Mouse (Mus musculus): Measurements from ENCODE around the gene H2-M10.5. TPM values are rescaled to one million over a fixed set of nuclear protein-coding genes. Genes with fewer than 3 reads are reported as not detected.
A peak's percentile ranks its signal among the peaks of the same experiment; 100 is the strongest.
"Not testable (repeated sequence)": the region's sequence is repeated elsewhere in the genome, so short reads cannot be mapped to it uniquely, and the experiment has no call there.

Gene H2-M10.5
- total RNA-seq (2015) (not detected in 2 replicates), total RNA-seq (2017) (not detected in 2 replicates)

DNA sequence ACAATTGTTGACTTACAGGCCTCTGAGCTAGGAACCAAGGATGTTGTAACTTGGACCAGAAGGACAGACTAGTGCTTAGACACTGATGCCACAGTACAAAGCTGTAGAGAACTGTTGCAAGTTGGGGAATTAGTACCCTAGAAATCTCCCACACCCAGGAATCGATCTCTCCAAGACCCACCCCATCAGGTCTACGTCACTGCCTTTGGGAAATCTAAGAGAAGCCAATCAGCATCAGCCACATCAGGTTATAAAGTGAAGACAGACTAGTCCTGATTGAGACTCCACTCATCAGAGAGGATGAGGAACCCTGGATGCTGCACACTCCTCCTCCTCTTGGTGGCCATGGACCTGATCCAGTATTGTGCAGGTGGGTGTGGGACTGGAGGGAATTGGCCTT is at the start of gene H2-M10.5:
Gene H2-M10.5 (plus strand): TSS at position 301 of the 400 bp plus-strand sequence.
- not testable (repeated sequence) for ATAC-seq (replicated peaks; ENCODE audit: poor library complexity)

GRCm38 (mm10) chr17:36726046-36726445 is 46.7 kb upstream of the H2-M10.5 start:
- ATAC-seq (replicated peaks; ENCODE audit: poor library complexity): peak; percentile 64

DNA sequence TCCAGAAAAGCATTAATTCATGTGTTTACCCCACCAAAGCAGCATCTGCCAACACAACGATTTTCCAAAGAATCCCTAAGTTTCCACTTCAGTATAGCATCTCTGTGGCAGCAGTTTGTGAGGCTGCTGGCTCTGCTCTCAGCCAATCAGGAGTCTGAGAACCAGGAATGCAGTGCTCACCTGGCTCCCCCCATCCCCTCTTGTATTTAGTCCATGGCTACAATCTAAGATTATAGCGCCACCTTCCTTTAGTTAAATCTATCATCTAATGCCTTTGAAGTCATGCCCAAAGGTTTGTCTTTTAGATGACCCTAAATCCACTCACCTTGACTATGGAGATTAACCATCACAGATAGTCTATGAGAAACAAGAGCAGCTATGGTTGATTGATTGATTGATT is 8.9 kb upstream of the H2-M10.5 start:
- no peak for ATAC-seq (replicated peaks; ENCODE audit: poor library complexity)

DNA sequence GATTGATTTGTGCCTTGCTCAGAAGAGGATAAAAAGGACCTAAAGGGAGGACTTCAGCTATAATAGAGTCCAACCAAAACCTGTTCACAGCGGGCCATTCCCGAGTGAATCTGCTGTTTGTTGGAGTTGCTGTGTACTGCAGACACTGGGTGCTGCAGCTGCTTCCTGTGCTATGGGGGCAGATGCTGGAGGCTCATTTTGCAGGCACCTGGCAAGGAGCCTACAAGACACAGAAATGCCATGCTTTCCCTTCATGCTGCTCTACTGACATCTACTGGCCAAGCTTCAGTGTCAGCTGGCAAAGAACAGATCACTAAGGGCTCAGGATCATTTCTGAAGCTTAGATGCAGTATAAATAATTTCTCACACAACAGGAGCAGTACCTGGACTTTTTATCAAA is 8.5 kb upstream of the H2-M10.5 start:
- peak; percentile 71 for ATAC-seq (replicated peaks; ENCODE audit: poor library complexity)

- not testable (repeated sequence) for ATAC-seq (replicated peaks; ENCODE audit: poor library complexity)
These were observed 7.3 kb upstream of the H2-M10.5 start for GRCm38 (mm10) chr17:36765403-36765802.

DNA sequence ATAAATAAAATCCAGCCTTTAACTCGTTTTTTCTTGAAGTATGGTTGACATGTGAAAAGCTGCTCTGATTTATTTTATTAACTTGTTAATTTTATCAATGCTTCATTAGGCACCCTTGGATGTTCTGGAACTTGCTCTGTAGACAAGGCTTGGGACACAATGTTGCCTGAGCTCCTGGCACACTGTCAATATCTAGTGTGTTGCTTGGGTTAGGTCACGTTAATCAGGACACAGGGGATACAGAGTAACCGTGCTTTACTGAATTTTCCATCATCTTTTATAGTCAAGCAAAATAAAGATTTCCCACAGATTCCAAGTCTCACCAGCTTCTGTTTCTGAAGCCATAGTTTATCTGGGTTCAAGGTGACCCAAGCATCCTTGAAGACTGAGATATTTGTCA is 8.8 kb downstream of the H2-M10.5 start:
- no peak for ATAC-seq (replicated peaks; ENCODE audit: poor library complexity)

DNA sequence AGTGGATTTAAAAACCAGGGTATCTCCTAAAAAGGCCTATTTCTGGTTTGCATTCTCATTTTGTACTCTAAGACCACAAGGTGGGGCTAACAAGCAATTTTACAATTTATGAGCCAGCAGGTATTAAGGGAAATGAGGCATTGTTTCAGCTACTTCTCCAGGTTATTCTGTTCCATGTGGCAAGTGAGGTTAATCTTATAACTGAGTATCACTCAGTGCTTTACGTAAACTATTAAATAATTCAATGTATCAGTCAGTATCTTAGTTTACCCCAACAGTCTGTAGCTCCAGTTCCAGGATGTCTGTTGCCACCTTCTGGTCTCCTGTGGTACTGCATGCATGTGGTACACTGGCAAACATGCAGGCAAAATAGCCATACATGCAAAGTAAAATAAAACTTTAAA is 13.8 kb downstream of the H2-M10.5 start:
- ATAC-seq (replicated peaks; ENCODE audit: poor library complexity): peak; percentile 83

GRCm38 (mm10) chr17:36788351-36788750 is 15.6 kb downstream of the H2-M10.5 start:
- no peak for ATAC-seq (replicated peaks; ENCODE audit: poor library complexity)

DNA sequence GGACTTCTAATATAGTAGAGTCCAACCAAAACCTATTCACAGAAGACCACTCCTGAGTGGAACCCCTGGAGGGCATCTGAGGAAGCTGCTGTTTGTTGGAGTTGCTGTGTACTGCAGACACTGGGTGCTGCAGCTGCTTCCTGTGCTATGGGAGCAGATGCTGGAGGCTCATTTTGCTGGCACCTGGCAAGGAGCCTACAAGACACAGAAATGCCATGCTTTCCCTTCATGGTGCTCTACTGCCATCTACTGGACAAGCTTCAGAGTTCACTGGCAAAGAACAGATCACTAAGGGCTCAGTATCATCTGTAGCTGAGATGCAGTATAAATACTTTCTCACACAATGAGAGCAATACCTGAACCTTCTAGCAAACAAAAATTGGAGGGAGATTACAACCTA is 16.1 kb downstream of the H2-M10.5 start:
- peak; percentile 94 for ATAC-seq (replicated peaks; ENCODE audit: poor library complexity)

GRCm38 (mm10) chr17:36799493-36799892 is 26.8 kb downstream of the H2-M10.5 start:
- ATAC-seq (replicated peaks; ENCODE audit: poor library complexity): no peak

DNA sequence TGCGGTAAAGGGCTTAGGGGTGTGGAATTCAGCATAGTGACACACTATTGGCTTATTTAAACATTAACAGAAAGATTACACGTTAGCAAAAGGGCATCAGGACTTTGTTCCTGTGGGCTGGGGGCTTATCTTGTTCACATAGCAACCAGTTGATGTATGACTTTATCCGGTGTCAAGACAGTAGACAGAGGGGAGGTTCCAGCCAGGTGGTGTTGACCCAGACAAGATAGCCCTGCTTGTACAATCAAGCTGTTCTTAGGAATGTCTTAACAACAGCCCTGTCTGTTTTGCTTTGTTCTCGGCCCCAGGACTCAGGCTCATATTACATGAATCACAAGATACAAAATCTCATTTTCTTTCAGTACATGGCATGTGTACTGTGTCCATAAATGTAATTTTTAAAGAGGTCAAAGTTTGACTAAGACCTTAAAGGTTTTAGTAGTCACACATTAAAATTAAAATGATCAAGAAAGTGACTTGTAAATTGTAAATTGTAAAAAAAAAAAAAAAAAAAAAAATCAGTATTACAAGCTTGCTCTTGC is 27.3 kb downstream of the H2-M10.5 start:
- ATAC-seq (replicated peaks; ENCODE audit: poor library complexity): not testable (repeated sequence)

DNA sequence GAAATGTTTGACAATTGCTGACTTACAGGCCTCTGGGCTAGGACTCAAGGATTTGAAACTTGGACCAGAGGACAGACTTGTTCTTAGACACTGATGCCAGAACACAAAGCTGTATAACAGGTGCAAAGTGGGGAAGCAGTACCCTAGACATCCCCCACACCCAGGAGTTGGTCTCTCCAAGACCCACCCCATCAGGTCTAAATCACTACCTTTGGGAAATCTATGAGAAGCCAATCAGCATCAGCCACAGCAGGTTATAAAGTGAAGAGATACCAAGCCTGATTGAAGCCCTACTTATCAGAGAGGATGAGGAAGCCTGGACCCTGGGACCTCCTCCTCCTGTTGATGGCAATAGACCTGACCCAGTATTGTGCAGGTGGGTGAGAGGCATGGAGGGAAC is 39.2 kb downstream of the H2-M10.5 start, which contains the start of gene H2-M10.6:
Gene H2-M10.6 (plus strand): TSS at position 301 of the 400 bp plus-strand sequence.
- ATAC-seq (replicated peaks; ENCODE audit: poor library complexity): no peak

DNA sequence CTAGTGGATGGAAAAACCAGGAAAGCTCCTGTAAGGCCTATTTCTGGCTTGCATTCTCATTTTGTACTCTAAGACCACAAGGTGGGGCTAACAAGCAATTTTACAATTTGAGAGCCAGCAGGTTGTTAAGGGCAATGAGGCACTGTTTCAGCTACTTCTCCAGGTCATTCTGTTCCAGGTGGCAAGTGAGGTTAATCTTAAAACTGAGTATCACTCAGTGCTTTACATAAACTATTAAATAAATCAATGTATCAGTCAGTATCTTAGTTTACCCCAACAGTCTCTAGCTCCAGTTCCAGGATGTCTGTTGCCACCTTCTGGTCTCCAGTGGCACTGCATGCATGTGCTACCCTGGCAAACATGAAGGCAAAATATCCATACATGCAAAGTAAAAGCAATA is 51.3 kb downstream of the H2-M10.5 start:
- ATAC-seq (replicated peaks; ENCODE audit: poor library complexity): peak; percentile 75

GRCm38 (mm10) chr17:36825525-36825924 is 52.8 kb downstream of the H2-M10.5 start:
- ATAC-seq (replicated peaks; ENCODE audit: poor library complexity): peak; percentile 55

Other genes starting within 250 kb of the H2-M10.5 start
- gene H2-M11, start 225.8 kb upstream of the H2-M10.5 start, total RNA-seq (2015): not detected in 2 replicates
- not detected in 2 replicates for gene H2-M11, start 225.8 kb upstream of the H2-M10.5 start, total RNA-seq (2017)
- not detected in 2 replicates for gene H2-M9, start 130.2 kb upstream of the H2-M10.5 start, total RNA-seq (2015)
- gene H2-M9, start 130.2 kb upstream of the H2-M10.5 start, total RNA-seq (2017): not detected in 2 replicates
- not detected in 2 replicates for gene H2-M1, start 100.7 kb upstream of the H2-M10.5 start, total RNA-seq (2015)
- gene H2-M1, start 100.7 kb upstream of the H2-M10.5 start, total RNA-seq (2017): not detected in 2 replicates
- not detected in 2 replicates for gene H2-M10.6, start 39.3 kb downstream of the H2-M10.5 start, total RNA-seq (2015)
- not detected in 2 replicates for gene H2-M10.6, start 39.3 kb downstream of the H2-M10.5 start, total RNA-seq (2017)
- gene Trim26, start 64.2 kb downstream of the H2-M10.5 start, total RNA-seq (2015): 12.3 and 13.9 TPM in 2 replicates
- 5.8 and 9.4 TPM in 2 replicates for gene Trim26, start 64.2 kb downstream of the H2-M10.5 start, total RNA-seq (2017)
- not detected in 2 replicates for gene Trim15, start 94.3 kb downstream of the H2-M10.5 start, total RNA-seq (2015)
- gene Trim15, start 94.3 kb downstream of the H2-M10.5 start, total RNA-seq (2017): not detected in 2 replicates
- 0.24 and 1.8 TPM in 2 replicates for gene Trim10, start 96.7 kb downstream of the H2-M10.5 start, total RNA-seq (2015)
- 1.1 and 2.3 TPM in 2 replicates for gene Trim10, start 96.7 kb downstream of the H2-M10.5 start, total RNA-seq (2017)
- not detected in 2 replicates for gene Trim40, start 117.2 kb downstream of the H2-M10.5 start, total RNA-seq (2015)
- not detected in 2 replicates for gene Trim40, start 117.2 kb downstream of the H2-M10.5 start, total RNA-seq (2017)
- gene Trim31, start 125.2 kb downstream of the H2-M10.5 start, total RNA-seq (2015): not detected in 2 replicates
- gene Trim31, start 125.2 kb downstream of the H2-M10.5 start, total RNA-seq (2017): not detected in 2 replicates
- gene Rnf39, start 170.0 kb downstream of the H2-M10.5 start, total RNA-seq (2015): not detected in 2 replicates
- gene Rnf39, start 170.0 kb downstream of the H2-M10.5 start, total RNA-seq (2017): not detected in 2 replicates
- 82.1 and 83.5 TPM in 2 replicates for gene Ppp1r11, start 178.8 kb downstream of the H2-M10.5 start, total RNA-seq (2015)
- 57.1 and 87.6 TPM in 2 replicates for gene Ppp1r11, start 178.8 kb downstream of the H2-M10.5 start, total RNA-seq (2017)
- gene Znrd1, start 185.6 kb downstream of the H2-M10.5 start, total RNA-seq (2015): 105 and 108 TPM in 2 replicates
- gene Znrd1, start 185.6 kb downstream of the H2-M10.5 start, total RNA-seq (2017): 37.2 and 53.9 TPM in 2 replicates
- 3.3 and 5.5 TPM in 2 replicates for gene Znrd1as, start 185.7 kb downstream of the H2-M10.5 start, total RNA-seq (2015)
- 6.2 and 8.6 TPM in 2 replicates for gene Znrd1as, start 185.7 kb downstream of the H2-M10.5 start, total RNA-seq (2017)
- gene 2410137M14Rik, start 208.3 kb downstream of the H2-M10.5 start, total RNA-seq (2015): not detected in 2 replicates
- gene 2410137M14Rik, start 208.3 kb downstream of the H2-M10.5 start, total RNA-seq (2017): not detected in 2 replicates
- gene H2-M5, start 216.6 kb downstream of the H2-M10.5 start, total RNA-seq (2015): not detected in 2 replicates
- not detected in 2 replicates for gene H2-M5, start 216.6 kb downstream of the H2-M10.5 start, total RNA-seq (2017)
- gene Zfp57, start 228.3 kb downstream of the H2-M10.5 start, total RNA-seq (2015): 0.22 TPM in 1 of 2 replicates, not detected in the other
- gene Zfp57, start 228.3 kb downstream of the H2-M10.5 start, total RNA-seq (2017): 0.25 TPM in 1 of 2 replicates, not detected in the other

Measured in megakaryocyte progenitor cell, adult 5-6 weeks (primary cell).